Mouse (Mus musculus) bone marrow macrophage, adult 2 months (primary cell): ENCODE measurements at regions not wholly inside any gene's neighbourhood (a gene's known extent, or its start where the extent isn't known, plus 50 kb on each side); places are given as distances from the start of the nearest gene placed in this dataset.

Experiments
- CTCF ChIP-seq: IDR thresholded peaks from 2 replicates; pipeline ENCODE4 v1.5.1; 2012; ENCODE audit warnings: low read depth, mild to moderate bottlenecking, low read length, moderate library complexity
- POLR2A ChIP-seq: IDR thresholded peaks from 2 replicates; pipeline ENCODE4 v1.6.1; 2012; ENCODE audit warnings: mild to moderate bottlenecking, low read depth, low read length, borderline replicate concordance

DNA sequence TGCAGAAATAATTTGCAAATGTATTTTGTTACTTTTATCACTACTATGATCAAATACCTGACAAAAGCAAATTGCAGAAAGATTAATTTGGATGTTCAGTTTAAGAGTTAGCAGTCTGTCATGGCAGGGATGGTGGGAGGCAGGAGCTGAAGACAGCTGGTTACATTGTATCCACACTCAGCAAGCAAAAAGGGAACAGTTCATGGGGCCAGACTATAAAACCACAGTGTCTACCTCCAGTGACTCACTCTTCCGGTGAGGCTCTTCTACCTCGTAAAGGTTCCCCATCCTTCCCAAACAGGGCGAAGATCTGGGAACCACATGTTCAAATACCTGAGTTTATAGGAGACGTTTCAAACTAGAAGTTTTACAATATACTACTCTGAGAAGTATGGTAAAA lies 145.2 kb upstream of the Fam78b start:
- TF ChIP-seq CTCF (no peak), POLR2A (no peak)
